Mouse (Mus musculus) megakaryocyte, embryonic 14.5 days (primary cell): ENCODE data around the gene Cd7.

Experiments
- FLI1 ChIP-seq: IDR thresholded peaks from 2 replicates; pipeline ENCODE4 v1.6.1; 2012; ENCODE audit warnings: low read length, inconsistent platforms, mixed read lengths
- GATA1 ChIP-seq: IDR thresholded peaks from 3 replicates; pipeline ENCODE4 v1.6.1; 2012; ENCODE audit warnings: mixed read lengths, low read length, inconsistent platforms, borderline replicate concordance

GRCm38 (mm10) chr11:120990951-120991526 lies 48.2 kb downstream of the Cd7 start, which contains the start of gene Csnk1d:
- TF ChIP-seq GATA1 (no peak), FLI1 (no peak)
